ENCODE assay signal across 8 mouse cellular contexts in the genomic region with DNA sequence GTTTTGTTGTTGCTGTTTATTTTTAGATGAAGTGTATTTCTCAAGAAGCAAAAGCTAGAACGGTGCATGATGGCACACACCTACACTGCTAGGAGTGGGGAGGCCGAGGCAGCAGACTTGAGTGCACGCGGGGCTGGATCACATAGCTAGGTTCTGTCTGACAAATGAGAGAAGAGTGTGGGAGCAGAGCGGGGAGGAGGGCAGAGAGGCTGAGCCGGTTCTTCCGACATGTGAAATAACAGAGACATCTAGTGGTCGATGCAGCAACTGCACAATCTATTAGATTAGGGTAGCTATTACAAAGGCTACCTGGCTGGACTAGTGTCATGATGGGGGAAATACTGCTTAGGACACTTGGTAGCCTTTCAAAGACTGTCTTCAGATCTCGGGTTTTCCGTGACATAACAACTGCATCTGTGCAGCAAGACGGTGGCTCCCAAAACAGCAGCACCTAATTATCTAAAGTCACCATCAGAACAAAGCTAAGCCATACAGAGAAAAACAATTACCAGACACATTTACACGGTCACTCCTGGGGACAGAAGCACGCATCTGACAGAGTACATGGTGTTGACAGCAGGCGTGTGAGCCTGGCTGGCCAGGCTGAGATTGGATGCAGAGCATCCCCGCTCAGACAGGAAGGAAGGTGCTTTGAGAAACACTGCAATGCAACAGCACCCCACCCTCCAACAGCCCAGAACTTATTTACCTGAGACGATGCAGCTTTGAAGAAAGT. TPM values are rescaled to one million over a fixed set of nuclear protein-coding genes. Genes with fewer than 3 reads are reported as not detected.
DNase-seq lines count a peak whose midpoint lies in the region; ATAC-seq and TF ChIP-seq lines count a peak whose summit lies in the region.

No protein-coding gene starts in this region.

- H3K4me2 ChIP-seq in forebrain, postnatal 0 days (ENCODE audit: low read depth): no peak overlapping the region
- no peak overlapping the region for H3K4me2 ChIP-seq in liver, postnatal 0 days (ENCODE audit: low read depth, low read length)

- 50% methylated on average over 16 of the region's 16 CpGs for WGBS in forebrain, postnatal 0 days
- 46% methylated on average over 16 of the region's 16 CpGs for WGBS in large intestine, adult 2 months
- 49% methylated on average over 16 of the region's 16 CpGs for WGBS in liver, postnatal 0 days (ENCODE audit: insufficient replicate concordance)

- no peak overlapping the region for H3K9ac ChIP-seq in forebrain, postnatal 0 days
- no peak overlapping the region for H3K9ac ChIP-seq in liver, postnatal 0 days (replicated peaks)

- ATAC-seq in forebrain, postnatal 0 days: peak; percentile 89
- peak; percentile 29; the same call in 1 of the 2 replicates for ATAC-seq in liver, postnatal 0 days
- peak; percentile 63; the same call in 1 of the 2 replicates for ATAC-seq in neutrophil, adult 5-6 weeks (ENCODE audit: extremely low read depth, insufficient number of reproducible peaks, low FRiP score, poor library complexity, severe bottlenecking)

- no peak overlapping the region for H3K27ac ChIP-seq in forebrain, postnatal 0 days (ENCODE audit: low read depth, low read length)
- no peak overlapping the region for H3K27ac ChIP-seq in liver, postnatal 0 days (ENCODE audit: low read depth)

- intact Hi-C loops in heart, postnatal 36 days (cut with DNase I): loop anchor here (5.0 kb wide), 2 partner anchors 147 to 507 kb away; no protein-coding TSS in a partner anchor

- H3K4me3 ChIP-seq in forebrain, postnatal 0 days (ENCODE audit: low read depth, low read length): no peak overlapping the region
- no peak overlapping the region for H3K4me3 ChIP-seq in liver, postnatal 0 days (ENCODE audit: low read depth, low read length)

- H3K27me3 ChIP-seq in forebrain, postnatal 0 days (ENCODE audit: insufficient read depth, low read length): no peaks in the 10 kb centered on the region
- no peaks in the 10 kb centered on the region for H3K27me3 ChIP-seq in liver, postnatal 0 days (ENCODE audit: insufficient read depth, low read length)

- H3K36me3 ChIP-seq in forebrain, postnatal 0 days (ENCODE audit: insufficient read depth): peaks cover 53% of the 10 kb centered on the region
- H3K36me3 ChIP-seq in liver, postnatal 0 days (replicated peaks; ENCODE audit: insufficient read depth, low read length): peaks cover 59% of the 10 kb centered on the region

- peak; percentile 47 for DNase-seq in Muller cell, postnatal 12 days (ENCODE audit: inconsistent ontology term)
- peak; percentile 60 for DNase-seq in cerebellum, adult 8-10 months
- DNase-seq in forebrain, postnatal 0 days: peak; percentile 74
- peak; percentile 37 to 48 for DNase-seq in heart, postnatal 36 days
- DNase-seq in large intestine, adult 2 months (ENCODE audit: low read depth, low spot score): peak; percentile 31
- DNase-seq in liver, postnatal 0 days: peak; percentile 46
- peak; percentile 39 for DNase-seq in thymus, postnatal 25 days

- H3K9me3 ChIP-seq in forebrain, postnatal 0 days (ENCODE audit: low read length): no peaks in the 10 kb centered on the region
- H3K9me3 ChIP-seq in liver, postnatal 0 days (ENCODE audit: low read length): no peaks in the 10 kb centered on the region

- H3K4me1 ChIP-seq in forebrain, postnatal 0 days (ENCODE audit: insufficient read depth): no peaks in the 10 kb centered on the region
- H3K4me1 ChIP-seq in liver, postnatal 0 days (ENCODE audit: insufficient read depth): no peaks in the 10 kb centered on the region

- peak; percentile 78 for TF ChIP-seq CTCF in forebrain, postnatal 0 days (IDR thresholded peaks at IDR 0.05; ENCODE audit: low read depth)
- TF ChIP-seq CTCF in liver, postnatal 0 days (IDR thresholded peaks at IDR 0.05; ENCODE audit: low read depth): peak; percentile 78

- TF ChIP-seq EP300 in liver, postnatal 0 days (IDR thresholded peaks at IDR 0.05; ENCODE audit: low read depth): no peak

RNA-seq across cellular contexts. Expression of a gene that starts 38.4 kb away (rescaled TPM):
- total RNA-seq in forebrain, postnatal 0 days (2014; rRNA removed): 17.5 and 22.1 TPM in 2 replicates
- polyA plus RNA-seq in forebrain, postnatal 0 days (2015; fragmentation: Nextera tagmentation; extraction: Ambion mirVana): 13.0 and 19.1 TPM in 2 replicates
- 10 to 100 TPM; 22.2 to 23.7 TPM for total RNA-seq in heart, postnatal 36 days (2021)
- 4.1 and 6.6 TPM in 2 replicates for polyA plus RNA-seq in large intestine, adult 2 months (2012; rRNA removed)
- 5.2 and 6.9 TPM in 2 replicates for polyA plus RNA-seq in liver, postnatal 0 days (2015; fragmentation: Nextera tagmentation; extraction: Ambion mirVana)
- 19.4 and 21.5 TPM in 2 replicates for total RNA-seq in neutrophil, adult 5-6 weeks (2017)

RNA-seq across cellular contexts. Expression of a gene that starts 40.0 kb away (rescaled TPM):
- 16.5 and 16.6 TPM in 2 replicates for total RNA-seq in forebrain, postnatal 0 days (2014; rRNA removed)
- polyA plus RNA-seq in forebrain, postnatal 0 days (2015; fragmentation: Nextera tagmentation; extraction: Ambion mirVana): 23.0 and 32.2 TPM in 2 replicates
- 10 to 100 TPM; 17.4 to 21.8 TPM for total RNA-seq in heart, postnatal 36 days (2021)
- 3.6 and 5.1 TPM in 2 replicates for polyA plus RNA-seq in large intestine, adult 2 months (2012; rRNA removed)
- polyA plus RNA-seq in liver, postnatal 0 days (2015; fragmentation: Nextera tagmentation; extraction: Ambion mirVana): 9.4 and 10.6 TPM in 2 replicates
- 6.6 and 7.7 TPM in 2 replicates for total RNA-seq in neutrophil, adult 5-6 weeks (2017)

RNA-seq across cellular contexts. Expression of a gene that starts 46.4 kb away (rescaled TPM):
- 8.2 and 11.0 TPM in 2 replicates for total RNA-seq in forebrain, postnatal 0 days (2014; rRNA removed)
- polyA plus RNA-seq in forebrain, postnatal 0 days (2015; fragmentation: Nextera tagmentation; extraction: Ambion mirVana): 13.7 and 18.0 TPM in 2 replicates
- 1 to 10 TPM; 4.8 to 6.2 TPM for total RNA-seq in heart, postnatal 36 days (2021)
- 24.4 and 34.8 TPM in 2 replicates for polyA plus RNA-seq in large intestine, adult 2 months (2012; rRNA removed)
- 4.6 and 5.2 TPM in 2 replicates for polyA plus RNA-seq in liver, postnatal 0 days (2015; fragmentation: Nextera tagmentation; extraction: Ambion mirVana)
- 8.0 and 8.8 TPM in 2 replicates for total RNA-seq in neutrophil, adult 5-6 weeks (2017)

Comparison
In these comparisons a context has a peak if more than half of its experiments do, and no peak if none do; other contexts are left out.
1. ATAC-seq: peak in every context shown above with its lines; median percentile 89 in forebrain, postnatal 0 days; 63 in neutrophil, adult 5-6 weeks; 29 in liver, postnatal 0 days.